Mouse (Mus musculus) hindbrain, postnatal 0 days (tissue): ENCODE results near the gene Tbc1d14. TPM values are rescaled to one million over a fixed set of nuclear protein-coding genes. Genes with fewer than 3 reads are reported as not detected.

Experiments
- ATAC-seq: fragments of 200-750 bp; cut with Nextera tagmentation; 2 replicates; pipeline ENCODE4 v1.8.0; 2017; ENCODE audit warnings: mild to moderate bottlenecking, moderate TSS enrichment, moderate library complexity
- DNase-seq: peaks from one replicate; pipeline ENCODE4 v3.0.0-alpha.2; 2015; ENCODE audit warnings: low spot score
- H3K27ac ChIP-seq: fragments of 300-500 bp; sonication (generic); 2 replicates; pipeline ENCODE4 v1.5.1; 2014; ENCODE audit warnings: mild to moderate bottlenecking
- H3K27me3 ChIP-seq: fragments of 300-500 bp; sonication (generic); 2 replicates; pipeline ENCODE4 v1.6.1; 2014; ENCODE audit warnings: low read length, mixed read lengths; ENCODE audit not compliant: insufficient read depth
- H3K36me3 ChIP-seq: fragments of 300-500 bp; sonication (generic); 2 replicates; pipeline ENCODE4 v1.6.1; 2014; ENCODE audit warnings: low read length, mixed read lengths; ENCODE audit not compliant: insufficient read depth
- H3K4me1 ChIP-seq: fragments of 300-500 bp; sonication (generic); 2 replicates; pipeline ENCODE4 v1.6.1; 2014; ENCODE audit warnings: antibody characterized with exemption, low read length, mixed read lengths; ENCODE audit not compliant: insufficient read depth
- H3K4me2 ChIP-seq: fragments of 300-500 bp; sonication (generic); 2 replicates; pipeline ENCODE4 v1.6.1; 2014; ENCODE audit warnings: low read depth, mild to moderate bottlenecking, low read length, moderate library complexity, mixed read lengths
- H3K4me3 ChIP-seq: fragments of 300-500 bp; sonication (generic); 2 replicates; pipeline ENCODE4 v1.5.1; 2014; ENCODE audit warnings: low read length
- H3K9ac ChIP-seq: fragments of 300-500 bp; sonication (generic); replicated peaks from 2 replicates; pipeline ENCODE4 v1.6.1; 2014; ENCODE audit warnings: mild to moderate bottlenecking, low read length, moderate library complexity, mixed read lengths
- H3K9me3 ChIP-seq: fragments of 300-500 bp; sonication (generic); 2 replicates; pipeline ENCODE4 v1.6.1; 2016; ENCODE audit warnings: low read length, mixed read lengths
- CTCF ChIP-seq: IDR thresholded peaks from 2 replicates; pipeline ENCODE4 v1.5.1; 2016; ENCODE audit warnings: antibody characterized with exemption, control low read depth, low read depth
- WGBS: fragments of 180-500 bp; shearing (Covaris S2); extraction: QIAGEN DNeasy Blood & Tissue Kit; methylation state at CpG from one replicate; pipeline ENCODE4 v1.1.7; 2014; 5-methylcytosine and 5-hydroxymethylcytosine counted together
- polyA plus RNA-seq: library from polyadenylated mRNA; unstranded; fragments of >200 nt; fragmentation: Nextera tagmentation; extraction: Ambion mirVana; gene quantifications from 2 replicates; pipeline ENCODE4 v1.2.1, GENCODE M21; 2015
- total RNA-seq: library from RNA; depleted of rRNA; stranded (reverse); fragments of >200 nt; gene quantifications from 2 replicates; pipeline ENCODE4 v1.2.3, GENCODE M21; 2014

The Tbc1d14 gene
- total and polyA plus RNA-seq, 2 experiments from 2014 or later: 22.9 to 46.4 TPM

DNA sequence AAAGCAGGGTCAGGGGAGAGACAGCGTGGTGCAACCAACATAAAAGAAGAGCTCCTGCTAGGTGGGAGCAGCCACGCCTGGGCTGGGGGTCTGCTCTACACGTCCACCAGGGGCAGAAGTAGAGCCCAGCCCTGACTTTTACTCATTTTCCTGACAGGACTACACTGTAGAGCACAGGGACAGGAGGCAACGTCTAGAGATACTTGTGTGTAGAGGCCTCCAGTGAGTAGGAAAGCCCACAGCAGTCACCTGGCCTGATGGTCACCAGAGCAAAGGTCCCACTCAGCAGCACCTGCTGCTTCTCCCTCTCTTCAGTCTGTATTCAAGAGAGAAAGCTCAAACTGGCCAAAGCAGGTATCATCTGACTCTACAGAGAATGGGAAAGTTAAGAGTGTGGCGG lies 87.4 kb downstream of the Tbc1d14 start:
- no peak overlapping the region for H3K4me2 ChIP-seq
- WGBS: 75% methylated on average over 5 of the region's 5 CpGs
- no peak overlapping the region for H3K9ac ChIP-seq
- H3K4me1 ChIP-seq: no peaks in the 10 kb centered on the region
- ATAC-seq (no peak), DNase-seq (no peak)
- no peaks in the 10 kb centered on the region for H3K9me3 ChIP-seq
- H3K27ac ChIP-seq: no peak overlapping the region
- TF ChIP-seq CTCF: 0 out of 2 replicates have a peak, but pooled peaks have one; percentile 9
- no peaks in the 10 kb centered on the region for H3K27me3 ChIP-seq
- H3K4me3 ChIP-seq: no peak overlapping the region
- H3K36me3 ChIP-seq: peaks cover 79% of the 10 kb centered on the region

DNA sequence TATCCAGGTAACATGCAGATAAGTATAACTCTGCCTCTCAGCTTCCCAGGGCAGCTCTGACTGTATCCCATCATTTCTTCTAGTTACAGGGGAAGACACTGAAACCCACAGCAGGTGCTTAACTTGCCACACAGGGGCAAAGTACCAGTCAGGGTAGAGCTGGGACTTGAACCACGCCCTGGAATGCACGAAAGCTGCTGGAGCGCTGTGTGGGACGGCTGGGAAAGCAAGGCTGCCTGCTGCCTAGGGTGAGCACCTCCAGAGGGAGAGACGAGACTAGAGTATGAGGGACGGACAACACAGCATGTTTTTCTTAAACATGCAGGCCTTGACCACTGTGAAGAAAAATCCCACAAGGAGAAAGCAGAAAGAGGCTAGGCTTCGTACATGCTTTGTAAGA lies 87.8 kb downstream of the Tbc1d14 start:
- Histone ChIP-seq H3K4me1 (no peaks in the 10 kb centered on the region), H3K4me2 (no peak overlapping the region), H3K36me3 (peaks cover 80% of the 10 kb centered on the region), H3K27ac (no peak overlapping the region), H3K4me3 (no peak overlapping the region), H3K27me3 (no peaks in the 10 kb centered on the region), H3K9ac (no peak overlapping the region), H3K9me3 (no peaks in the 10 kb centered on the region)
- 84% methylated on average over 7 of the region's 7 CpGs for WGBS
- DNase-seq (no peak), ATAC-seq (no peak)
- no peak for TF ChIP-seq CTCF

DNA sequence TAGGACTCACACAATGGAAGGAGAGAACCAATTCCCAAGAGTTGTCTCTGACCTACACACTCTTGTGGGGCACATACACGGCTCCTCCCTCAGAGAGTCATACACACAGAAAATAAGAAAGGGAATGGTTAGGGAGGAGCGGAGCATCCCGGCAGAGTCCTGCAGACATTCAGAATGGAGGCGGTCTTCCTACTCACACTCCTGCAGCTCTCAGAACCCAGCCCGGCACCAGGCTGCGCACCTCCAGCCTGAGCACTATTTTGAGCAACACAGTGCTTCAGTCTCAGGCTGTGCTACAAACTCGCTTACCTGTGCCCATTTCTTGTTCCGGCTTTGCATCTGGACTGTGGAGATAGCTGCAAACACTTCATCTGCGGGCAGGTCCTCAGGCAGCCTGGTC lies 98.4 kb downstream of the Tbc1d14 start:
- no peaks in the 10 kb centered on the region for H3K9me3 ChIP-seq
- H3K4me2 ChIP-seq: no peak overlapping the region
- no peak for DNase-seq
- no peaks in the 10 kb centered on the region for H3K4me1 ChIP-seq
- no peak overlapping the region for H3K27ac ChIP-seq
- H3K4me3 ChIP-seq: no peak overlapping the region
- H3K9ac ChIP-seq: no peak overlapping the region
- 97% methylated on average over 9 of the region's 9 CpGs for WGBS
- TF ChIP-seq CTCF: no peak
- H3K27me3 ChIP-seq: no peaks in the 10 kb centered on the region
- ATAC-seq: no peak
- peaks cover 66% of the 10 kb centered on the region for H3K36me3 ChIP-seq

DNA sequence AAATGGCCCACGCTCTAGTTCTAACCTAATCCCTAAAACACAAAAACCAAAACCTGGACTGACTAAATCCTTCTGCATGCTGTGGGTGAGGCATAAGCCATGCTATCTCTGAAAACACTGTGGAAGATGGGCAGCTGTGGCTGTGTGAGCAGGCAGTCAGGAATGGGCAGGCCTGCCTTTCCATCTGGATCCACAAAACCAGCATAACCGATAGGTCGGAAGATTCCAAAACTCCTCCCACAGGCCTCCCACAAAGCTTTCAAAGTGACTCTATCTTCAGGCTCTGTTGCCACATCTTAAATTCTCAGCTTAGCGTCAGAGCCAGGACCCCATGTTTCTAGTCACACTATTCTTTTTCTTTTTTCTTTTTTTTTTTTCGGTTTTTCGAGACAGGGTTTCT lies 99.2 kb downstream of the Tbc1d14 start:
- Histone ChIP-seq H3K27ac (no peak overlapping the region), H3K27me3 (no peaks in the 10 kb centered on the region), H3K4me3 (no peak overlapping the region), H3K4me1 (no peaks in the 10 kb centered on the region), H3K36me3 (peaks cover 63% of the 10 kb centered on the region), H3K9ac (no peak overlapping the region), H3K9me3 (no peaks in the 10 kb centered on the region), H3K4me2 (no peak overlapping the region)
- ATAC-seq (no peak), DNase-seq (no peak)
- 90% methylated on average over 6 of the region's 6 CpGs for WGBS
- no peak for TF ChIP-seq CTCF

DNA sequence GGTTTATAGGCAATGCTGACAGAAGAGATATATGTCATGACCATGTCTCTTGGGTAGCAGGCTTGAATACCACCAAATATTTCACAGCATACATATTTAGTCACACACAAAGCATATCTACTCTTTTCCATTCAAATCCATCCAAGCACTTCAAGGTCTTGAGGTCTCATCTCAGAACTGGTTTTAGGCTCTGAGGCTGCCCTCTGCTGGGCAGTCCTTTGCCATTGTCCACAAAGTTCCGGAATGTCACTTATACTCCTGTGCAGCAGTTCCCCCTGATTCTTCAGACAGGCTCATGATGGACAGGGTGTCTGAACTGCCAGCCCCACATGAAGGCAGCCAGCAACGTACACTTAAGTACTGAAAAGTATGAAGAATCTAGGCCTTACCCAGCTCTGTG lies 103.9 kb downstream of the Tbc1d14 start:
- H3K9ac ChIP-seq: no peak overlapping the region
- peak; percentile 75 for TF ChIP-seq CTCF
- ATAC-seq: no peak
- peaks cover 34% of the 10 kb centered on the region for H3K36me3 ChIP-seq
- H3K4me3 ChIP-seq: no peak overlapping the region
- no peak overlapping the region for H3K4me2 ChIP-seq
- peaks cover 7% of the 10 kb centered on the region; the same call in 1 of the 2 replicates for H3K4me1 ChIP-seq
- H3K27me3 ChIP-seq: no peaks in the 10 kb centered on the region
- no peak overlapping the region for H3K27ac ChIP-seq
- 53% methylated on average over 2 of the region's 2 CpGs for WGBS
- no peaks in the 10 kb centered on the region for H3K9me3 ChIP-seq
- peak; percentile 60 for DNase-seq

DNA sequence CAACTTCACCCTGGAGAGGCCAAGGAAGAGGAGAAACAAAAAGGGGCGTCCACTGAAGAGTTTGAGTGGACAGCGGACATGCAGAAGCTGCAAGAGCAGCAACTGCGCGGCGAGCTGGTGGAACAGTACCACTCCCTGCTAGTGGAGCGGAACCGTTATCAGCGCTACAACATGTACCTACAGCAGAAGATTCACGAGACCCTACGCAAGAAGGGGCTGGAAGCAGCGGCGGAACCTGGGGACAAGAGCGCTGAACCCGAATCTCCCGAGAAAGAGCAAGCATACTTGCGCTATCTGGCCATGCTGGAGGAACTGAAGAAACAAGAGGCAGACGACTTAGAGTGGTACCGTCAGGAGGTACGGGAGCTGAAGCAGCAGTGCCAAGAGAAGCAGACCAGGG lies 107.8 kb downstream of the Tbc1d14 start:
- peaks cover 21% of the 10 kb centered on the region for H3K4me1 ChIP-seq
- DNase-seq (no peak), ATAC-seq (no peak)
- 50% methylated on average over 19 of the region's 19 CpGs for WGBS
- TF ChIP-seq CTCF: no peak
- no peak overlapping the region for H3K27ac ChIP-seq
- peak overlapping the region; percentile 93 for H3K4me3 ChIP-seq
- peak overlapping the region; percentile 97 for H3K4me2 ChIP-seq
- H3K9ac ChIP-seq: peak overlapping the region; percentile 63
- no peaks in the 10 kb centered on the region for H3K27me3 ChIP-seq
- no peaks in the 10 kb centered on the region for H3K36me3 ChIP-seq
- no peaks in the 10 kb centered on the region for H3K9me3 ChIP-seq

DNA sequence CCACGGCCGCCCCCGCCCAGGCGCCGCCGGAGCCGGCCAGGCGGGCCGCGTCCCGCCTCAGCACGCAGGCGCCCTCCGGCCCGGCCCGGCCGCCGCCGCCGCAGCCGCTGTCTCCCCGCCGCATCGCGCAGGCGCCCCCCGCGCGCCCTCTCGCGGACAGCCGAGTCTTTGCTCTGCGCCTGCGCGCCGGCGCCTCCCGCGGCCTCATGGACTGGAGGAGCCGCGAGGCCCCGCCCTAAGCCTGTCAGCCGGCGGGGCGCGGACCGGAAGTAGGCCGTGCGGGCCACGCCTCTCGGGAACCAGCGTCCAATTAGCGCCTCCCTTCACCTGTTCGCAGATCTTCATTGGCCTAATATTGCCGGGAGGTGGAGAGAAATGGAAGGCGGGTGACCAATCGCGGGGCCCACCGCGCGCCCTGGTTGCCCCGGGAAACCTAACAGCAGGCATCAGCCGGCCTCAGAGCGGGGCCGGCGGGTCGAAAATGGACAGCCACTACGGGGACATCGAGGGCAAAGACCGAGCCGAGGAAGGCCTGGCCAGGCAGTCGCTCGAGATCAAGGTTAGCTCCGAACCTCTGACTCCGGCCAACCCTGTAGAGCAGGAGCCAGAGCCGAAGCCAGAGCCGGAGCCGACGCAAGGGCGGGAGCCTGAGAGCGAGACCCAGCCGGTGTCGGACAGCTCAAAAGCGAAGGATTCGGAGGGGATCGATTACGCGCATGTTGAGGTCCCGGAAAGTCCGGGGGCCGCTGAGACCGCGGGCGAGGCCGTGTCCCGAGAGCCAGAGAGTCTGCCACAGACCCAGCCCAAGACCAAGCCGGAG lies 108.7 kb downstream of the Tbc1d14 start, which contains the start of the genes Tada2b and Ccdc96:
Tada2b (minus strand) TSS at position 115 of the 820 bp plus-strand sequence.
Ccdc96 (plus strand) TSS at position 418 of the 820 bp plus-strand sequence.
- DNase-seq: peak; percentile 100
- Histone ChIP-seq H3K4me1 (peaks cover 21% of the 10 kb centered on the region), H3K4me3 (peak within 1 kb of the TSS; percentile 93), H3K36me3 (no peaks in the 10 kb centered on the region), H3K9ac (peak within 1 kb of the TSS; percentile 94), H3K9me3 (no peaks in the 10 kb centered on the region), H3K27ac (peak within 1 kb of the TSS; percentile 88), H3K27me3 (no peaks in the 10 kb centered on the region), H3K4me2 (peak within 1 kb of the TSS; percentile 97)
- ATAC-seq: peak; percentile 99
- WGBS: under 1% methylated on average over 78 of the region's 97 CpGs
- TF ChIP-seq CTCF: 0 out of 2 replicates have a peak, but pooled peaks have one; percentile 9
